ENCODE assay signal across 8 mouse cellular contexts in the genomic region with DNA sequence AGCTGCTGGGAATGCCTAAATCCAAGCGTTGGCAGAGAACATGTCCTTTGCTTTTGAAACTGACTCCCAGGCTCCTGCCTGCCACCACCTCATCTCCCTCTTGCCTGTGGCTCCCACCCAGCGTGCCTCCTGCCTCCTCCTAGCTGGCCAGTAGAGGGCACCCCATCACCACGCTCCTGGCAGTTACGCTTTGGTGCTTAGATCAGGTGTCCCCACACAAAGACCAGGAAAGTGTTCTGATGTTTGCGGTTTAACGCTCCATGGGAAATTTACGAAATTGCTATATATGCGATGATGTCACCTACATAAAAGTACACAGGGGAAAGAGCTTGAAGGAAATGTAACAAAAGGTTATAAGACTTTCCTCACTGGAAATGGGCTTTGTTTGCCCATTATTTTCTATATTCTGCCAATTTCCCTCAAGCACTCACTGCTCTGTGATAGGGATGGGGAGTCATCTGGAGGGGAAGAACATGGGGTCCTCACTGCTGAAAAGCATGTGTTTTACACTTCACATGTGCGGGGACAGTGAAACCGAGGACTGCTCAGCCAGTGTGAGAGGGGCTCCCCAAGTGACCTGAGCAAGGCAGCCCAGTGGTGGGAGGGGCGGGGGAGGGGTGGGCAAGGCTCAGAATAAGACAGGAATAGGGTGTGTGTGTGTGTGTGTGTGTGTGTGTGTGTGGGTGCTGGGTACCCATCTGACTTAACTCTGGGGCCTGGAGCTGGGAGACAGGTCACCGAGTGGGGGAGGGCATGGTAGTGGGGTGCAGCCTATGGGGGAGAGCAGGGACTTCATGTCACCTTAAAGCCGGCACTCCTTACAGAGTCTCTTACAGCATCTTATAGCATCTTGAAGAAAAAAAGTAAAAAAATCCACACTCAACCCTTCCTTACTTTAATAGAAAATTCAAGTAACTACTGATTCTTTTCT.
A peak's percentile ranks its signal among the peaks of the same experiment; 100 is the strongest.
DNase-seq lines count a peak whose midpoint lies in the region; ATAC-seq and TF ChIP-seq lines count a peak whose summit lies in the region.

No protein-coding gene starts in this region.

- no peak overlapping the region for H3K4me2 ChIP-seq in forebrain, embryonic 16.5 days (ENCODE audit: low read length)
- no peak overlapping the region for H3K4me2 ChIP-seq in lung, embryonic 14.5 days

- H3K9ac ChIP-seq in forebrain, embryonic 16.5 days (replicated peaks; ENCODE audit: low read depth, low read length), result peak overlapping the region; percentile 26; the same call in 1 of the 2 replicates
- no peak overlapping the region for H3K9ac ChIP-seq in lung, embryonic 14.5 days

- peak; percentile 40; the same call in 1 of the 2 replicates for ATAC-seq in G1E (ENCODE audit: extremely low read depth, insufficient number of reproducible peaks, low FRiP score, poor library complexity, severe bottlenecking)
- peak; percentile 83 for ATAC-seq in forebrain, embryonic 16.5 days
- ATAC-seq in lung, embryonic 14.5 days (ENCODE audit: insufficient read depth), result peak; percentile 73

- H3K4me1 ChIP-seq in G1E (ENCODE audit: insufficient read depth, low read depth, low read length), result peaks cover 20% of the 10 kb centered on the region
- H3K4me1 ChIP-seq in forebrain, embryonic 16.5 days (replicated peaks; ENCODE audit: control insufficient read depth, insufficient read depth, low read length), result peaks cover 5% of the 10 kb centered on the region; the same call in 1 of the 2 replicates
- peaks cover 6% of the 10 kb centered on the region for H3K4me1 ChIP-seq in hindbrain, embryonic 10.5 days (replicated peaks)
- no peaks in the 10 kb centered on the region for H3K4me1 ChIP-seq in lung, embryonic 14.5 days (ENCODE audit: insufficient read depth)

- no peaks in the 10 kb centered on the region for H3K9me3 ChIP-seq in G1E (replicated peaks)
- H3K9me3 ChIP-seq in forebrain, embryonic 16.5 days (ENCODE audit: control insufficient read depth, low read length), result no peaks in the 10 kb centered on the region
- no peaks in the 10 kb centered on the region for H3K9me3 ChIP-seq in hindbrain, embryonic 10.5 days
- H3K9me3 ChIP-seq in lung, embryonic 14.5 days (ENCODE audit: low read depth, low read length), result no peaks in the 10 kb centered on the region

- peak; percentile 93 for TF ChIP-seq CTCF in G1E (IDR thresholded peaks at IDR 0.05; ENCODE audit: low read depth, low read length)
- peak; percentile 99 for TF ChIP-seq CTCF in lung, embryonic 14.5 days (IDR thresholded peaks at IDR 0.05; ENCODE audit: low read depth)

- H3K4me3 ChIP-seq in G1E (ENCODE audit: low read depth, low read length), result no peak overlapping the region
- no peak overlapping the region for H3K4me3 ChIP-seq in forebrain, embryonic 16.5 days (replicated peaks; ENCODE audit: low read length)
- H3K4me3 ChIP-seq in hindbrain, embryonic 10.5 days, result no peak overlapping the region
- no peak overlapping the region for H3K4me3 ChIP-seq in lung, embryonic 14.5 days (ENCODE audit: low read depth, low read length)

- 0 out of 2 replicates have a peak overlapping the region, but pooled peaks have one; percentile 26 for H3K27ac ChIP-seq in forebrain, embryonic 16.5 days (ENCODE audit: low read length)
- H3K27ac ChIP-seq in hindbrain, embryonic 10.5 days, result peak overlapping the region; percentile 79
- H3K27ac ChIP-seq in lung, embryonic 14.5 days (ENCODE audit: low read depth), result peak overlapping the region; percentile 9; the same call in 1 of the 2 replicates

- H3K36me3 ChIP-seq in G1E (replicated peaks), result peaks cover 95% of the 10 kb centered on the region
- peaks cover 12% of the 10 kb centered on the region for H3K36me3 ChIP-seq in forebrain, embryonic 16.5 days (ENCODE audit: control insufficient read depth, insufficient read depth)
- H3K36me3 ChIP-seq in hindbrain, embryonic 10.5 days, result peaks cover 89% of the 10 kb centered on the region
- H3K36me3 ChIP-seq in lung, embryonic 14.5 days (ENCODE audit: insufficient read depth), result peaks cover 72% of the 10 kb centered on the region

- H3K27me3 ChIP-seq in G1E (ENCODE audit: insufficient read depth, low read length), result no peaks in the 10 kb centered on the region; the same call in 1 of the 2 replicates
- H3K27me3 ChIP-seq in forebrain, embryonic 16.5 days (replicated peaks; ENCODE audit: control insufficient read depth, insufficient read depth, low read length), result no peaks in the 10 kb centered on the region
- no peaks in the 10 kb centered on the region for H3K27me3 ChIP-seq in hindbrain, embryonic 10.5 days (ENCODE audit: insufficient read depth, poor library complexity, severe bottlenecking)
- H3K27me3 ChIP-seq in lung, embryonic 14.5 days (ENCODE audit: insufficient read depth, low read length), result no peaks in the 10 kb centered on the region

- DNase-seq in G1E (ENCODE audit: low spot score), result peak; percentile 91
- DNase-seq in cerebellum, adult 11-12 months, result peak; percentile 87
- DNase-seq in hindbrain, embryonic 10.5 days (ENCODE audit: low spot score), result peak; percentile 84
- peak; percentile 70 to 87 for DNase-seq in layer of hippocampus, adult 8-10 months (ENCODE audit: low spot score in 2 of 2)
- DNase-seq in lung, embryonic 14.5 days, result peak; percentile 87
- DNase-seq in ovary, adult 18-20 months (ENCODE audit: low spot score), result peak; percentile 31
- DNase-seq in thymus, adult 18-20 months, result peak; percentile 88 to 91

- WGBS in forebrain, embryonic 16.5 days, result 21% methylated on average over 13 of the region's 13 CpGs
- 25% methylated on average over 13 of the region's 13 CpGs for WGBS in hindbrain, embryonic 10.5 days
- 28% methylated on average over 13 of the region's 13 CpGs for WGBS in lung, embryonic 14.5 days

Comparison
In these comparisons a context has a peak if more than half of its experiments do, and no peak if none do; other contexts are left out.
1. DNase-seq: peak in every context shown above with its lines; median percentile 91 in G1E; 90 in thymus, adult 18-20 months; 87 in cerebellum, adult 11-12 months; 87 in lung, embryonic 14.5 days; 84 in hindbrain, embryonic 10.5 days; 78 in layer of hippocampus, adult 8-10 months; 31 in ovary, adult 18-20 months.
2. H3K27ac ChIP-seq: peak in every context shown above with its lines; median percentile 79 in hindbrain, embryonic 10.5 days; 26 in forebrain, embryonic 16.5 days; 9 in lung, embryonic 14.5 days.